Mouse (Mus musculus): ENCODE results near the gene Fxyd2. TPM values are rescaled to one million over a fixed set of nuclear protein-coding genes. Genes with fewer than 3 reads are reported as not detected.

Gene Fxyd2
- polyA plus RNA-seq, 1 experiment from 2014 or later = 1.6 TPM

DNA sequence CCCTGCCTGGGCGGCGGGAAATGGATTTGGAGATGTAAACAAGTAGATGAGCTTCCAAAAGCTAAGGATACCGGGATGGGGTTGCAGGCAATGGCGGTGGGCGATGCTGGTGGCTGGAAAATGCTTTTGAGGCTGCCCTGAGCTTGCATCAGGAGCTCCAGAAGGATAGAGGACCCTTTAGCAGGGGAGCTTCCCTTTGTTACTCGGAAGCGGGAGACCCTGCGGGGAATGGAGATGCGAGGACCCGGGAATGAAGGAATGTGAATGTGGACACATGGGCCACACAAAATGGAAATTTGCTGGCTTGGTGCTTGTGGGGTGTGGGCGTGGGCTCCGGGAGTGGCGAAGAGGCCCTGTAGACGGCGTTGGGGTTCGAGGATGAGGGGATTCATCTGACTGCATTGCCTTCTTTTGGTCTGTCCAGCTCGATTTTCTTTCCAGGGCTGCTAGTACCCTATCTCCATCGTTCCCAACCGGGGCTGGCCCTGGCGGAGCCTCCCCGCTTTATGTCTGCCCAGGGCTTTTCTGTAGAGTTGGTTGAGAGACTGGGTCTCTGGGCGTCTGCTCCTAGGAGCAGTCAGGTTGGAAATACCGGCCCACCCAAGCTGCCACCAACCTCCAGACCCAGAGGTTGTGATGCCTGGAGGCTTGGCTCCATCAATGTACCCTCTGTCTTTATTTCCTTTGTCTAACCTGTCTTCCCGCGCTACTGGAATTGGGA lies 28.7 kb upstream of the Fxyd2 start:
- ATAC-seq (replicated peaks; ENCODE audit: insufficient number of reproducible peaks, low FRiP score, low TSS enrichment) = no peak
- Histone ChIP-seq H3K4me1 (ENCODE audit: control insufficient read depth, insufficient read depth, low read length) (peaks cover 8% of the 10 kb centered on the region; the same call in 1 of the 2 replicates), H3K4me3 (ENCODE audit: low read depth, low read length) (peak overlapping the region; percentile 53), H3K36me3 (ENCODE audit: control insufficient read depth, insufficient read depth, low read length) (no peaks in the 10 kb centered on the region), H3K9me3 (replicated peaks; ENCODE audit: control insufficient read depth, low read length) (no peaks in the 10 kb centered on the region), H3K27ac (ENCODE audit: low read depth, low read length) (no peak overlapping the region), H3K4me2 (peak overlapping the region; percentile 89), H3K27me3 (ENCODE audit: control insufficient read depth, insufficient read depth, low read length) (no peaks in the 10 kb centered on the region), H3K9ac (ENCODE audit: low read depth, low read length) (peak overlapping the region; percentile 68)
- WGBS (ENCODE audit: insufficient replicate concordance) = 6% methylated on average over 25 of the region's 25 CpGs

DNA sequence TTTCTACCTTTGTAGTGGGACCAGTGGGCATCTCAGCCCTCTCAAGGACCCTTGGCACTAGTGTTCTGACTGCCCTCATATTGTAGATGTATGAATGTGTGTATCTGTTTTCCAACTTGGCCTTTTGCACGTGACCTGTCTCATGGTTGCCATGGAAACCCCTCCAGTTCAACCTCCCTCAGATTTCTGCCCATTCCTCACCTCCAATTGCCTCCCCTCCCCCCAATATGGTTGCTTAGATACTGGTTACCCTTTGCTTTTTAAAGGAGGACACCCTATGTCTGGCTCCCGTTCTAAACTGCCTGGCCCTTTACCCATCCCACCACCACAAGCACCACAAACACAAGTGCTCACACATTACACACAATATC lies 28.1 kb upstream of the Fxyd2 start:
- no peak for ATAC-seq (replicated peaks; ENCODE audit: insufficient number of reproducible peaks, low FRiP score, low TSS enrichment)
- no peaks in the 10 kb centered on the region for H3K36me3 ChIP-seq (ENCODE audit: control insufficient read depth, insufficient read depth, low read length)
- no peaks in the 10 kb centered on the region for H3K27me3 ChIP-seq (ENCODE audit: control insufficient read depth, insufficient read depth, low read length)
- peaks cover 8% of the 10 kb centered on the region; the same call in 1 of the 2 replicates for H3K4me1 ChIP-seq (ENCODE audit: control insufficient read depth, insufficient read depth, low read length)
- peak overlapping the region; percentile 89 for H3K4me2 ChIP-seq
- no peaks in the 10 kb centered on the region for H3K9me3 ChIP-seq (replicated peaks; ENCODE audit: control insufficient read depth, low read length)
- no peak overlapping the region for H3K9ac ChIP-seq (ENCODE audit: low read depth, low read length)
- peak overlapping the region; percentile 53; the same call in 1 of the 2 replicates for H3K4me3 ChIP-seq (ENCODE audit: low read depth, low read length)
- WGBS (ENCODE audit: insufficient replicate concordance) = 52% methylated on average over 2 of the region's 2 CpGs
- no peak overlapping the region for H3K27ac ChIP-seq (ENCODE audit: low read depth, low read length)

DNA sequence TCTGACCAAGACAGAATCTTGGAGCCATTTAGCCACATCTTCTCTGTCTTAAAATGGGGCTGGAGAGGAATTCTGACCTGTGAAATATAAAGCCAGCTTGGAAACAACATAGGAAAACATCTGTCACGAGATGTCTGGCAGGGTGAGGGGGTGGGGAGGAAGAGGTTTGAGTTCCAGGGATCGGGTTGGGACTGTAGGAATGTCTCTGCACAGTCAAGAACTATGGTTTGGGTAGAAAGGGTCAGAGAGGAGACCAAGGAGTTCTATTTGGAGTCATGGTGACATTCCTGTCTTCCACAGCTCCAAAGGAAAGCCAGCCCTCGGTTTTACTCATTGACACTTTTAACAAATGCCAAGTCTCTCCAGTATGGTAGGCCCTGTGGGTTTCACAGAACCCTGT lies 25.6 kb upstream of the Fxyd2 start:
- Histone ChIP-seq H3K4me1 (ENCODE audit: control insufficient read depth, insufficient read depth, low read length) (0 out of 2 replicates have a peak, but pooled peaks cover 3% of the 10 kb centered on the region), H3K9ac (ENCODE audit: low read depth, low read length) (no peak overlapping the region)

DNA sequence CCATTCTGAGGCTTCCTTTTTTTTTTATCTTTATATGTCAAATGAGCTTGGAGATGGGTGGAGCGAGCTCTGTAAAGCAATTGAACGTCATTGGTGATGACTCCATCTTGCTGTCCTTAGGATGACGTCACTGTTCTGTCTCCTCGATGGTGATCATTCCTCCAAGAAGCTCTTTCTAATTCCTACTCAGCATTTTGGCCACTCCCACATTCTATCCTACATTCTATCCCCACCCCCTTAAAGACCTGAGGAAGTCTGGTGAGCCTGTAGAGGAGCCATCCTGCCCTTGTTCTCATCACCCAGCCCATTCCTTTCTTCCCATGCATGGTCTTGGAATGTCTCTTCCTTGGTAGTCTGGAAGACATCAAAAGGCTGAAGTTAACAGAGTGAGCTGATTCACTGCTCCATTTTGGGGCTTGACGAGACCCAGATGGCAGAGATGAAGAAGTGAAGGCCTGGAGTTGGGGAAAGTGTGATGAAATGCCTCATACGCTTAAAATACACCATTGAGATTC lies 24.4 kb upstream of the Fxyd2 start:
- no peak for ATAC-seq (replicated peaks; ENCODE audit: insufficient number of reproducible peaks, low FRiP score, low TSS enrichment)
- 0 out of 2 replicates have a peak, but pooled peaks cover 2% of the 10 kb centered on the region for H3K4me1 ChIP-seq (ENCODE audit: control insufficient read depth, insufficient read depth, low read length)
- no peaks in the 10 kb centered on the region for H3K36me3 ChIP-seq (ENCODE audit: control insufficient read depth, insufficient read depth, low read length)
- 72% methylated on average over 6 of the region's 6 CpGs for WGBS (ENCODE audit: insufficient replicate concordance)
- no peak overlapping the region for H3K4me2 ChIP-seq
- H3K27ac ChIP-seq (ENCODE audit: low read depth, low read length) = no peak overlapping the region
- no peaks in the 10 kb centered on the region for H3K9me3 ChIP-seq (replicated peaks; ENCODE audit: control insufficient read depth, low read length)
- no peak overlapping the region for H3K9ac ChIP-seq (ENCODE audit: low read depth, low read length)
- H3K4me3 ChIP-seq (ENCODE audit: low read depth, low read length) = no peak overlapping the region
- no peaks in the 10 kb centered on the region for H3K27me3 ChIP-seq (ENCODE audit: control insufficient read depth, insufficient read depth, low read length)

More for the DNA sequence above, 25.6 kb upstream of the Fxyd2 start:
- no peak overlapping the region for H3K27ac ChIP-seq (ENCODE audit: low read depth, low read length)
- H3K36me3 ChIP-seq (ENCODE audit: control insufficient read depth, insufficient read depth, low read length) = no peaks in the 10 kb centered on the region
- ATAC-seq (replicated peaks; ENCODE audit: insufficient number of reproducible peaks, low FRiP score, low TSS enrichment) = no peak
- H3K4me3 ChIP-seq (ENCODE audit: low read depth, low read length) = no peak overlapping the region
- H3K4me2 ChIP-seq = no peak overlapping the region
- no peaks in the 10 kb centered on the region for H3K9me3 ChIP-seq (replicated peaks; ENCODE audit: control insufficient read depth, low read length)
- no peaks in the 10 kb centered on the region for H3K27me3 ChIP-seq (ENCODE audit: control insufficient read depth, insufficient read depth, low read length)
- WGBS (ENCODE audit: insufficient replicate concordance) = 52% methylated on average over 3 of the region's 3 CpGs

DNA sequence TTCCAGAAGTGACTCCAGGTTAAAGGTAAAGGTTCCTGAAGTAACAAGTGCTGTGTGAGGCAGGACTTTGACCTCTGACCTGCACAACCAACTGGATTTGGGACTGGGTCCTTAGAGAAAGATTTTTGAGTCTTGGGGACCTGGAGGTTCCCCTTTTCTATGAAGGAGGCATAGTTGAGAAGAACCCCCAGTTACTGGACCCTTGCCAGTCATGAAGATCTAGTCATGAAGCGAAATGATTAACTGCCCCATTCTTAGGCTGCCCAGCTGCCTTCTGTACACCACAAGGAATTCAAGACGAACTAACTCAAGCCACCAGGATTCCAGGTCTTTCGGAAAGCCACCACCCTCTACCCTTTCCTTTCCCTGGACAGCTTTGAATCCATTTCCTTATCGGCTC lies 23.0 kb upstream of the Fxyd2 start:
- no peak overlapping the region for H3K4me2 ChIP-seq
- 50% methylated on average over 4 of the region's 4 CpGs for WGBS (ENCODE audit: insufficient replicate concordance)
- no peak overlapping the region for H3K4me3 ChIP-seq (ENCODE audit: low read depth, low read length)
- no peaks in the 10 kb centered on the region for H3K9me3 ChIP-seq (replicated peaks; ENCODE audit: control insufficient read depth, low read length)
- H3K4me1 ChIP-seq (ENCODE audit: control insufficient read depth, insufficient read depth, low read length) = 0 out of 2 replicates have a peak, but pooled peaks cover 2% of the 10 kb centered on the region
- no peak overlapping the region for H3K27ac ChIP-seq (ENCODE audit: low read depth, low read length)
- no peaks in the 10 kb centered on the region for H3K27me3 ChIP-seq (ENCODE audit: control insufficient read depth, insufficient read depth, low read length)
- ATAC-seq (replicated peaks; ENCODE audit: insufficient number of reproducible peaks, low FRiP score, low TSS enrichment) = no peak
- H3K9ac ChIP-seq (ENCODE audit: low read depth, low read length) = no peak overlapping the region
- no peaks in the 10 kb centered on the region for H3K36me3 ChIP-seq (ENCODE audit: control insufficient read depth, insufficient read depth, low read length)

DNA sequence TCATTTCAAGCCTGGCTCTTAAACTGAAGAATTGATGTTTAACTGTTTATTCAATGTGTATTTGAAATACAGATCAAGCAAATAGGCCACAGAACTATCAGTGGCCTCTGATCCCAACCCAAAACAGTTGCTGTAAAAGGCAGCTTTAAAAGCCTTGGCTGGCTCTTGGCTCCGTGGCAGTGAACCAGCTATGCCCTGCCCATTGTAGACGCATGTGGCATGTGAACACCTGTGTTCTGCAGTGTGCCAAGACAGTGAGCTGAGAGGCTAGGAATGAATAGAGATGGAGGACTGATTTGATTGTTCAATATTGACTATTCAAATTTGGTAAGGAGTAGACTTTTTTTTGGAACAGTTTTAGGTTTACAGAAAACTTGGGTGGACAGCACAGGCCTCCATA lies 22.6 kb upstream of the Fxyd2 start:
- Histone ChIP-seq H3K27ac (ENCODE audit: low read depth, low read length) (no peak overlapping the region), H3K9ac (ENCODE audit: low read depth, low read length) (no peak overlapping the region)
- WGBS (ENCODE audit: insufficient replicate concordance) = 74% methylated on average over 2 of the region's 2 CpGs

DNA sequence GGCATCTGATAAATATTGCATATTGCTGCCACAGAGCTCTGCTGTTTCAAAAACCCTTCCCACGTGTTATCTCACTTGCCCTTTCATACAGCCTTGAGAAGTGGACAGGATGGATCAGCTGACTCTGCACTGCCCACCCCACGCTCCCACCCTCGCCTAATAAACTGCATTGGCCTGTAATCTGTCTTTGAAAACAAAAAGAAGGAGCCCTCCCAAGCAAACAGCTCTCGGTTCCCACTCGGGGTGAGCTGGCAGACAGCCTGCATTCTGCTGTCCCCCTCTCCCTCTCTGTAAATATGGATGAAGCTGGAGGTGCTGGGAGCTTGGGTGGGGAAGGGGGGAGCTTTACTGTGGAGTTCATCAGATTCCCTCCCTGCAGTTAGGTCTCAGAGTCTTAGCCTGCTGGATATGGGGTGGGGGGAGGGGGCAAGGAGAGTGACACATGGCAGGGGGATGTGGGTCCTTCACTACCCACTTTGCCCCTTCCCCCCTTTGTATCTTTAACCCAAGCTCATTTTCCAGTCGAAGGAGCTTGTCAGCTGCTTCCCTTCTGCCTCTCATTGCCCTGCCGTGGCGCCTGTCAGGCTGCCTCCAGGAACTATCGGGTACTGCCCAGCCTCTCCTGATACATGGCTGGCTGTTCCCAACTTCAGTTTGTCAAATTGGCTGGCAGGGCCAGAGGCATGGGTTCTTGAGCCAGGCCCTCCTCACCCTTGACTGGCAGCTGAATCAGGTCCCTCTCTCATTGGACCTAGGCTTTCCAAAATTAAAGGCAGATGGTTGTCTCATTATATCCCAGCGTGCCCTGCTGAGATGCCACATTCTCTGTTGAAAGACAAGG lies 18.8 kb upstream of the Fxyd2 start:
- WGBS (ENCODE audit: insufficient replicate concordance) = 50% methylated on average over 10 of the region's 10 CpGs
- no peaks in the 10 kb centered on the region for H3K27me3 ChIP-seq (ENCODE audit: control insufficient read depth, insufficient read depth, low read length)
- ATAC-seq (replicated peaks; ENCODE audit: insufficient number of reproducible peaks, low FRiP score, low TSS enrichment) = no peak

More for the DNA sequence above, 22.6 kb upstream of the Fxyd2 start:
- Histone ChIP-seq H3K4me1 (ENCODE audit: control insufficient read depth, insufficient read depth, low read length) (0 out of 2 replicates have a peak, but pooled peaks cover 2% of the 10 kb centered on the region), H3K4me3 (ENCODE audit: low read depth, low read length) (no peak overlapping the region), H3K27me3 (ENCODE audit: control insufficient read depth, insufficient read depth, low read length) (no peaks in the 10 kb centered on the region), H3K4me2 (no peak overlapping the region), H3K36me3 (ENCODE audit: control insufficient read depth, insufficient read depth, low read length) (no peaks in the 10 kb centered on the region), H3K9me3 (replicated peaks; ENCODE audit: control insufficient read depth, low read length) (no peaks in the 10 kb centered on the region)
- ATAC-seq (replicated peaks; ENCODE audit: insufficient number of reproducible peaks, low FRiP score, low TSS enrichment) = no peak

DNA sequence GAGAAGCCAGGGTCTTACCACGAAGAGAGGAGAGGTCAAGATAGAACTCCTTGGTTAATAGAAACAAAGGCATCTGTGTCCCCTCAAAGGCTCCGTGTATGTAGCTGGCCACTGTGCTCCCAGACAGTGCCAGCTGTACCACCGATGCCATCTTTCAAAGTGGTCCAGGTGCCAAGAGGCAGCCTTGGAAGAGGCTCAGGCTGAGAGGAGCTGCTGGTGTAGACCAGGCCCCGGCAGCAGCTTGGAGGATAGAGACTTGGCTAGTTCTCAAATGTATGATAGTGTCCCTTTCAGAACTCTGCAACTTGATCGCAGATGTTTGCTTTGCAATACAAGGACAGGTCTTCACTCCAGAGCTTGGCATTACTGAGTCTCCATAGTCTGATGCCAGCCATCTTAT lies 17.1 kb upstream of the Fxyd2 start:
- no peak overlapping the region for H3K9ac ChIP-seq (ENCODE audit: low read depth, low read length)
- H3K9me3 ChIP-seq (replicated peaks; ENCODE audit: control insufficient read depth, low read length) = no peaks in the 10 kb centered on the region
- no peak overlapping the region for H3K27ac ChIP-seq (ENCODE audit: low read depth, low read length)
- no peaks in the 10 kb centered on the region for H3K27me3 ChIP-seq (ENCODE audit: control insufficient read depth, insufficient read depth, low read length)
- WGBS (ENCODE audit: insufficient replicate concordance) = 51% methylated on average over 5 of the region's 5 CpGs
- H3K4me1 ChIP-seq (ENCODE audit: control insufficient read depth, insufficient read depth, low read length) = 0 out of 2 replicates have a peak, but pooled peaks cover 2% of the 10 kb centered on the region
- no peaks in the 10 kb centered on the region for H3K36me3 ChIP-seq (ENCODE audit: control insufficient read depth, insufficient read depth, low read length)
- no peak overlapping the region for H3K4me3 ChIP-seq (ENCODE audit: low read depth, low read length)
- H3K4me2 ChIP-seq = no peak overlapping the region
- no peak for ATAC-seq (replicated peaks; ENCODE audit: insufficient number of reproducible peaks, low FRiP score, low TSS enrichment)

More for the DNA sequence above, 18.8 kb upstream of the Fxyd2 start:
- H3K36me3 ChIP-seq (ENCODE audit: control insufficient read depth, insufficient read depth, low read length) = no peaks in the 10 kb centered on the region
- H3K4me2 ChIP-seq = no peak overlapping the region
- H3K27ac ChIP-seq (ENCODE audit: low read depth, low read length) = no peak overlapping the region
- H3K4me1 ChIP-seq (ENCODE audit: control insufficient read depth, insufficient read depth, low read length) = 0 out of 2 replicates have a peak, but pooled peaks cover 2% of the 10 kb centered on the region
- H3K9ac ChIP-seq (ENCODE audit: low read depth, low read length) = no peak overlapping the region
- H3K9me3 ChIP-seq (replicated peaks; ENCODE audit: control insufficient read depth, low read length) = no peaks in the 10 kb centered on the region
- H3K4me3 ChIP-seq (ENCODE audit: low read depth, low read length) = no peak overlapping the region

Measured in heart, embryonic 11.5 days (tissue).